In genomic region chr1:21166287-21166733, GRCm38 (mm10) we compare ENCODE assay signal across 8 mouse cellular contexts. TPM values are rescaled to one million over a fixed set of nuclear protein-coding genes. Genes with fewer than 3 reads are reported as not detected.
DNase-seq lines count a peak whose midpoint lies in the region; ATAC-seq lines count a peak whose summit lies in the region.

No protein-coding gene starts in this region.

- H3K27ac ChIP-seq in hindbrain, embryonic 13.5 days: peak overlapping the region; percentile 13; the same call in 1 of the 2 replicates

- H3K4me2 ChIP-seq in hindbrain, embryonic 13.5 days: peak overlapping the region; percentile 75

- peak; percentile 85 for DNase-seq in MN1 (ENCODE audit: low spot score)
- DNase-seq in cerebellum, adult 9-10 months: peak; percentile 81
- DNase-seq in frontal cortex, postnatal 14 days (ENCODE audit: low spot score in 2 of 2): peak; percentile 73 to 84
- DNase-seq in layer of hippocampus, postnatal 25 days (ENCODE audit: extremely low spot score in 1 of 2, low spot score in 1 of 2): peak; percentile 71 to 89
- DNase-seq in lung, postnatal 25 days (ENCODE audit: low spot score): peak; percentile 86
- peak; percentile 91 for DNase-seq in retina, postnatal 1 day
- DNase-seq in urinary bladder, adult 18-20 months (ENCODE audit: low spot score in 2 of 2): peak; percentile 82

- H3K4me1 ChIP-seq in hindbrain, embryonic 13.5 days (replicated peaks): peaks cover 9% of the 10 kb centered on the region

- WGBS in hindbrain, embryonic 13.5 days: under 1% methylated on average over 15 of the region's 15 CpGs

- no peaks in the 10 kb centered on the region for H3K9me3 ChIP-seq in hindbrain, embryonic 13.5 days

- no peaks in the 10 kb centered on the region for H3K36me3 ChIP-seq in hindbrain, embryonic 13.5 days

- peak overlapping the region; percentile 45 for H3K4me3 ChIP-seq in hindbrain, embryonic 13.5 days

- H3K27me3 ChIP-seq in hindbrain, embryonic 13.5 days: peaks cover 10% of the 10 kb centered on the region; the same call in 1 of the 2 replicates

- ATAC-seq in hindbrain, embryonic 13.5 days (ENCODE audit: low FRiP score): peak; percentile 99

- H3K9ac ChIP-seq in hindbrain, embryonic 13.5 days: peak overlapping the region; percentile 68

RNA-seq across cellular contexts. Expression of gene Tmem14a, which starts 52.1 kb away (rescaled TPM):
- polyA plus RNA-seq in hindbrain, embryonic 13.5 days (2015; fragmentation: Nextera tagmentation; extraction: Ambion mirVana): 18.5 TPM in 2 replicates
- total RNA-seq in layer of hippocampus, postnatal 25 days (2021): 10 to 100 TPM; 26.3 to 26.8 TPM

Comparison
In these comparisons a context has a peak if more than half of its experiments do, and no peak if none do; other contexts are left out.
1. Peak in every context shown above with its lines: DNase-seq, ATAC-seq, H3K4me3 ChIP-seq and H3K27ac ChIP-seq.